Comparison of ENCODE assay signal across 8 mouse cellular contexts in genomic region chr5:99976334-99976955, GRCm38 (mm10). TPM values are rescaled to one million over a fixed set of nuclear protein-coding genes. Genes with fewer than 3 reads are reported as not detected.
DNase-seq lines count a peak whose midpoint lies in the region; ATAC-seq and TF ChIP-seq lines count a peak whose summit lies in the region.

No protein-coding gene starts in this region.

- H3K27ac ChIP-seq in hindbrain, embryonic 15.5 days (replicated peaks): no peak overlapping the region
- no peak overlapping the region for H3K27ac ChIP-seq in midbrain, postnatal 0 days (ENCODE audit: low read depth, low read length)

- H3K4me3 ChIP-seq in lung, adult 2 months (replicated peaks; ENCODE audit: extremely low read depth, low read depth, low read length): peak overlapping the region; percentile 42
- peak overlapping the region; percentile 91 for H3K4me3 ChIP-seq in hindbrain, embryonic 15.5 days
- H3K4me3 ChIP-seq in midbrain, postnatal 0 days (ENCODE audit: low read depth, low read length): peak overlapping the region; percentile 89

- ATAC-seq in hindbrain, embryonic 15.5 days (ENCODE audit: low FRiP score, low read depth): no peak
- no peak for ATAC-seq in midbrain, postnatal 0 days (ENCODE audit: low FRiP score)

- WGBS in lung, adult 2 months: 3% methylated on average over 8 of the region's 8 CpGs
- 7% methylated on average over 8 of the region's 8 CpGs for WGBS in hindbrain, embryonic 15.5 days
- WGBS in midbrain, postnatal 0 days: 5% methylated on average over 8 of the region's 8 CpGs

- peak overlapping the region; percentile 80 for H3K4me2 ChIP-seq in hindbrain, embryonic 15.5 days
- H3K4me2 ChIP-seq in midbrain, postnatal 0 days (ENCODE audit: low read depth, low read length, poor library complexity, severe bottlenecking): peak overlapping the region; percentile 66

- H3K27me3 ChIP-seq in hindbrain, embryonic 15.5 days: no peaks in the 10 kb centered on the region
- no peaks in the 10 kb centered on the region for H3K27me3 ChIP-seq in midbrain, postnatal 0 days (ENCODE audit: insufficient read depth, low read length)

- no peak for TF ChIP-seq POLR2A in lung, adult 2 months (IDR thresholded peaks at IDR 0.05; ENCODE audit: borderline replicate concordance, extremely low read depth, low read depth, low read length)

- no peak for TF ChIP-seq CTCF in lung, adult 2 months (IDR thresholded peaks at IDR 0.05; ENCODE audit: insufficient read depth, low read length)
- TF ChIP-seq CTCF in midbrain, postnatal 0 days (IDR thresholded peaks at IDR 0.05): no peak

- no peak for DNase-seq in lung, adult 2 months
- DNase-seq in lung, postnatal 4 days: no peak
- peak; percentile 47 for DNase-seq in c-Kit-negative CD71-positive TER-119-positive erythroid progenitor cells, embryonic 14.5 days (ENCODE audit: low read depth, low spot score)
- DNase-seq in midbrain, postnatal 0 days (ENCODE audit: low spot score): no peak
- DNase-seq in left cerebral cortex, postnatal 4 days: no peak
- no peak for DNase-seq in adrenal gland, postnatal 14 days
- DNase-seq in right cerebral cortex, adult 2 months (ENCODE audit: low spot score in 2 of 2): no peak

- no peaks in the 10 kb centered on the region for H3K9me3 ChIP-seq in hindbrain, embryonic 15.5 days
- H3K9me3 ChIP-seq in midbrain, postnatal 0 days (ENCODE audit: low read length): no peaks in the 10 kb centered on the region

- intact Hi-C loops in left cerebral cortex, postnatal 4 days (cut with DNase I): loop anchor here (5.0 kb wide), 1 partner anchor 61 kb away; the partner anchor contains the start of genes Enoph1 and Hnrnpdl

- H3K9ac ChIP-seq in hindbrain, embryonic 15.5 days: peak overlapping the region; percentile 92
- H3K9ac ChIP-seq in midbrain, postnatal 0 days (replicated peaks; ENCODE audit: low read length, poor library complexity, severe bottlenecking): no peak overlapping the region

- no peaks in the 10 kb centered on the region for H3K36me3 ChIP-seq in hindbrain, embryonic 15.5 days
- no peaks in the 10 kb centered on the region for H3K36me3 ChIP-seq in midbrain, postnatal 0 days (ENCODE audit: insufficient read depth, low read length)

- H3K4me1 ChIP-seq in lung, adult 2 months (ENCODE audit: control insufficient read depth, insufficient read depth, low read length): peaks cover 9% of the 10 kb centered on the region
- peaks cover 47% of the 10 kb centered on the region for H3K4me1 ChIP-seq in hindbrain, embryonic 15.5 days (replicated peaks)
- H3K4me1 ChIP-seq in midbrain, postnatal 0 days (ENCODE audit: insufficient read depth, low read length): peaks cover 7% of the 10 kb centered on the region; the same call in 1 of the 2 replicates

RNA-seq across cellular contexts. Expression of gene Hnrnpd, which starts 2.3 kb away (rescaled TPM):
- polyA plus RNA-seq in lung, adult 2 months (2012; rRNA removed): 28.5 and 46.0 TPM in 2 replicates
- polyA plus RNA-seq in hindbrain, embryonic 15.5 days (2015; fragmentation: Nextera tagmentation; extraction: Ambion mirVana): 161 and 172 TPM in 2 replicates
- 35.9 and 46.8 TPM in 2 replicates for total RNA-seq in midbrain, postnatal 0 days (2014; rRNA removed)
- 75.3 and 85.1 TPM in 2 replicates for polyA plus RNA-seq in midbrain, postnatal 0 days (2015; fragmentation: Nextera tagmentation; extraction: Ambion mirVana)
- 100 to 1,000 TPM; 366 to 370 TPM for total RNA-seq in left cerebral cortex, postnatal 4 days (2021)
- 175 and 223 TPM in 2 replicates for total RNA-seq in adrenal gland, postnatal 14 days (2021)

RNA-seq across cellular contexts. Expression of gene 4930524J08Rik, which starts 2.4 kb away (rescaled TPM):
- 1.1 and 1.7 TPM in 2 replicates for polyA plus RNA-seq in lung, adult 2 months (2012; rRNA removed)
- polyA plus RNA-seq in hindbrain, embryonic 15.5 days (2015; fragmentation: Nextera tagmentation; extraction: Ambion mirVana): 2.5 and 3.8 TPM in 2 replicates
- total RNA-seq in midbrain, postnatal 0 days (2014; rRNA removed): 7.0 and 10.0 TPM in 2 replicates
- polyA plus RNA-seq in midbrain, postnatal 0 days (2015; fragmentation: Nextera tagmentation; extraction: Ambion mirVana): 2.8 and 3.2 TPM in 2 replicates
- 1 to 10 TPM; 3.0 to 4.3 TPM for total RNA-seq in left cerebral cortex, postnatal 4 days (2021)
- 3.1 and 4.1 TPM in 2 replicates for total RNA-seq in adrenal gland, postnatal 14 days (2021)
